Mouse (Mus musculus): Measurements from ENCODE around the gene Atp9a.

GRCm38 (mm10) chr2:168632543-168632942 is 109.7 kb downstream of the Atp9a start:
- no peak for TF ChIP-seq CTCF (IDR thresholded peaks at IDR 0.05; ENCODE audit: extremely low read depth, insufficient read depth, low read length)
- TF ChIP-seq POLR2A (IDR thresholded peaks at IDR 0.05; ENCODE audit: extremely low read depth, insufficient read depth, low read length), result no peak
